Mouse (Mus musculus) natural killer cell, adult 2 months (primary cell): ENCODE measurements around the gene Efhd1.

Source experiments
- DNase-seq, 2 experiments: peaks; one replicate each; pipeline ENCODE4 v3.0.0; 2022; ENCODE audit warnings: low spot score in 2 of 2

The Efhd1 gene

GRCm38 (mm10) chr1:87270204-87270603 lies 6.0 kb downstream of the Efhd1 start:
- DNase-seq: no peak

DNA sequence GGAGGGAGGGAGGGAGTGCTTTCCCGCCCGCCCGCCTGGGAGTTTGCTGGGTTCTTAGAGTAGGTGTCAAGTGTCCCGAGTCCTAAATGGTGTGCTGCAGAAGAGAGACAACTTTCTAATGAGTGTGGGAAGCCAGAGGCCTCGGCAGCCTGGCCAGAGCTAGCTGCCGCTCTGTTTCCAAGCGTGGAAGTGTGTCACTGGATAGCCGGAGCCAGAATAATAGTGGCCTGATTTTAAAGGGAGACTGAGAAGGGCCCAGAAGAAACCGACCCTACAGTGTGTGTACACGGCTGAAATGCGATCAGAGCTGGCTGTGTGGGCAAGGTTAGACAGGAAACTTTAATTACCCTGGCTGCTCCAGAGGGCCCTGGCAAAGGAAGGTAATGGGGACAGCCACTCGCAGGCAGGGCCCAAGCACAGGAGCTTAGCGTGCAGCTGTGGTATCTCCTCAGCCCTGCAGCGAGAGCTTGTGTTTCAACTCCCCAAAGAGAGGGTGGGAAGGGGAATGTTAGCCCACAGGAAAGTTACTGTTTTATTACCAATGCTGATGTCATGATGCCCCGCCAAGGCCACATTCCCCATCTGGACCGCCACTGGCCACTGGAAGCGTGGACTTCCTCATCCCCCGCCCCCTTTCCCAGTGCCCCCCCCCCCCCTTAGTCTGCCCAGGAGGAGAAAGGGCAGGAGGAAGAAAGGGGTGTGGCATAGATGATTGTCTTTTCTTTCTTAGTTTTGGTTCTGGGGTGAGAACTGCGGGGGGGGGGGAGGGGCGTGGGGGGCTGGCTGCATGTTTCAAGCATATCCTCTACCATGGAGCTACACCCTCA lies 6.7 kb downstream of the Efhd1 start:
- no peak for DNase-seq

- DNase-seq: no peak
Observed at GRCm38 (mm10) chr1:87271596-87271995, 7.4 kb downstream of the Efhd1 start.

DNA sequence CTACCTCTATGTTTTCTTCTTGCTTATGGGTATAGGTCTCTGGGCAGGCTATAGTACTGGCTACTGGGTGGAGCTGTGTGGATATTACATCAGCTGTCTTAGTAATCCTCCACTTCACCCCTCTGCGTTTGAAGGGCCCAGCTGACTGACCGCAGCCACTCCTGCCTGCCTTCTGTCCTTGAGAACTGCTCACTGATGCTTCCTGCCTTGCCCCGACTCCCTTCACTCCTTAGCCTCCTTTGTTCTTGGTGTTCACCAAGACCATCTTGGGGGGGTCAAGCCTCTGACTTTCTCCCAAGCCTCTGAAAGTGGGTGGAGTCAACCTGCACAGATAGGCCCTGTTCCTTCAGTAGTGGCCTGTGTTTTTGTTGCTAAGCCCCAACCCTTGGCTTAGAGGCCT lies 8.3 kb downstream of the Efhd1 start:
- DNase-seq: no peak

DNA sequence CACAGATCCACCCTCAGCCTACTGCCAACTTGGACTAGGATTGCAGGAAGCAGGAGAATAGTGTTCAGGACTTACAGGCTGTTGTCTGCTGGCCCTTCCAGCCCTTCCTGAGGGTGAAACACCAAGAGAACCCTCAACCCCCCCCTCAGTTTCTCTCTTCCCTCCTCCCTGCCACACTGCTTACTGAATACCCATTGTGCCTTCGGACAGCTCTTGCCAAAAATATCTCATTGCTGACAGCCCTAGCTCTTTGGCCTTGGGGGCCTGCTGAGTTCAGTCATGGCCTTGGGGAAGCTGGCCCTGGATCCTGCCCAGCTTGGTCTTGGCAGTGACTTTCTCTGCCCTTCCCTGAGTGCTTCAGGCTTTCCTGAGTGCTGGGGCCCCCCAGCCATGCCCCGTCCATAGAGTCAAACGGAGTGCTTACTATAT lies 9.4 kb downstream of the Efhd1 start:
- no peak for DNase-seq

- DNase-seq: no peak
Observed at GRCm38 (mm10) chr1:87274134-87274533, 10.0 kb downstream of the Efhd1 start.

DNA sequence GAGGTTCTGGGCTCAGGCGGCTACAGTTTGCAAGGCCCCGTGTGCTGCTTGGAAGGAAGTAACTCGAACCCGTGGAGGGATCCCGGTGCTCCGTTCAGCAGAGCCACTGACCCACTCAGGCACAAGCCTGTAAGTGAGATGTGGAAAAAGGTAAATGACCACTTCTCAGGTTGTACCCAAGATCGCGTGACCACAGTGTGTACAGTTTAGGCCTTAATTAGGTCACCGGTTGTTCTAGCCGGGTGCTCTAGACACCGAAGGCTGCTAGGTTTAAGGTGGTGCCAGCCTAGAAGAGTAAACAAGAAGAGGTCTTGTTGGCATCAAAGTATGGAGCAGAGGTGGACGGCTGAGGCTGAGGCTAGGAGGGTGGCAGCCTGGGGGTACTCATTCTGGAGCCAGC lies 11.0 kb downstream of the Efhd1 start:
- DNase-seq: no peak

- no peak for DNase-seq
Observed at GRCm38 (mm10) chr1:87276056-87276455, 11.9 kb downstream of the Efhd1 start.

DNA sequence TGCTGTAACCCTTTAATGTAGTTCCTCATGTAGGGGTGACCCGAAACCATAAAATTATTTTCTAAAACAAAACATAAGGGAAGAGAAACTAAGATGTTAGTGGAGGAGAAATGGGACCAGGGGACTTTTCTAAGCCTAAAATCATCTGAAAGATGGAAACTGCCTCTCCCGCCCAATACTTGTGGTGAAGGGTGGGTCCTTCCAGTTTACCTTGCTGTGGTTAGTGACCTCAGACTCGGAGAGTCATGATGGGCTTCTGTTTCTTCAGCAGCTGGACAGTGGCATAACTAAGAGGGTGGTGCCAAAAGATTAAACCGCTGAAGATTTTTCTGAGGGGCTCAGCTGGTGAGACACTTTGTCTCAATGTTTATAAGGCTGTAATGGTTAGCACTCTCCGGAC lies 16.1 kb downstream of the Efhd1 start:
- DNase-seq: no peak

- DNase-seq: no peak
Observed at GRCm38 (mm10) chr1:87281599-87282412, 17.6 kb downstream of the Efhd1 start.

GRCm38 (mm10) chr1:87282413-87282788 lies 18.2 kb downstream of the Efhd1 start:
- no peak for DNase-seq

DNA sequence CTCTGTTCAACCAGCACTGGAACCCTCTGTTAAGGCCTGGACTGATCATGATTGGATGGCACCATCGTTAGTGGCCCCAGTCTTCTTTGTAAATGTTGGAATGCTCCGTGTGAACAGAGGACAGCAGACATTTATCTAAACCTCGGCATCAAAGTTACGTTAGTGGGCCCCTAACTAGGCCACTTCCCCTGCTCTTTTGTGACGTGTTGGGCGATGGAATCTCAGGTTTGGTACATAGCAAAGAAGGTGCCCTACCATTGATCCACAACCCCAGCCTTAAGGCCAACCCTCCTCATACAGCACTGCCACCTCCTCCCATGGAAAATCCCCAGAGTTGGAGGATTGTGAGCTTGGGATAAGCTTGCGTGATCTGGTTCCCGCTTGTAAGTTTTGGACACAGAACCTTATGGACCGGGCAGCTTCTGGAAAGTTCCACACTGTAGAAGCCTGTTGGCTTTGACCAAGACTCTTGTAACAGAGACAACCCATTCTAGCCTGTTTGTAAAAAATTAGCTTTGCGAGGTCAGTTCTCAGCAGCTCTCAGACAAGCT lies 19.3 kb downstream of the Efhd1 start:
- no peak for DNase-seq

GRCm38 (mm10) chr1:87287105-87287504 lies 22.9 kb downstream of the Efhd1 start:
- DNase-seq: no peak

DNA sequence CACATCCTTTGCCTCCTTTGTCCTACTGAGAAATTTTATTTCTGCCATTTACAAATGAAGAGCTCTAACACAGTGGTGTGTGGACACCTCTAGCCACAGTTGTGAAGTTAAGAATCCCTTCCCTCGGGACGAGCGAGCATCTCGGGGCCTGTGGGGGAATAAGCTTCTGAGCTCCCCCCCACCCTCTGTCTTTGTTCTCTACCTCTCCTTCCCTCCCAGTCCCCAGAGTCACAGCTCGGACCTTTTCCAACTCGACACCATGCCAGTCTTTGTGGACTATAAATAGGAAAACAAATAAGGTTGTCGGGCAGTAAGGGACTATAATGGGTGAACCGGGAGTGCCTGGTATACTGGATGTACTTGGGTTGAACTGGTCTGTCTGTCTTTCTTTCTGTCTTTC lies 27.3 kb downstream of the Efhd1 start:
- DNase-seq: no peak

DNA sequence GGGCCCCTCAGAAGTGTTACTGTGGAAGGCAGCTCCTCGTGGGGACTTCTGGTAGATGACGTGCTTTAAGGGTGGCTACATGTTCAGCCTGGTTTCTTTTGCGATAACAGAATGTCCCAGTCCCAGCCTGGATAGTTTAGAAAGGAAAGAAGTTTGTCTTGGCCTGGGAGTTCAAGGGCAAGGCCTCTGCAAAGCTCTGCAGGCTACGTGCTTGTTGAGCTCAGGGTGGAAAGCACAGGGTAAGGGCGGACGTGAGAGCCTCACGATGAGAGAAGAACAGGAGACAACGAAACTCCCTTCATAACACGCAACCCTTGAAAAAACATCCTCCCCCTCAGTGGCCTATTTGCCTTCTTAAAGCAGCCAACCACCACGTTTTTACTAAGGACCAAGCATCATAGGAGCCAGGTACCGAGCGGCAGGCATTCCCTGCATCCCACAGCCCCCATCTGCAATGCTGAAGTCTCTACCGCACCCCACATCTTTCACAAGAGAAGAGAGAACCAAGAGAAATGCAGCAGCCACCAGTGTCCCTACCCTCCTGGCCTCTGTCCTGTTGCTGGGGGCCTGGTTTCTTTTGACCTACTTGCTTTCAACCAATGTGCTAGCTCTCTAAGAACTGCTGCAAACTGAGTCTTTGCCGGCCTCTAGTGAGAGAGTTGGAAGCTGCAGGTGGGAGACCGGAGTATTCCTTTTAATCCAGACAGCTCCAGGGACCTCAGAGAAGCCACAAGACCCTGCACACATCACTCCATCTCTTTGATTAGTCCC lies 28.4 kb downstream of the Efhd1 start:
- no peak for DNase-seq

DNA sequence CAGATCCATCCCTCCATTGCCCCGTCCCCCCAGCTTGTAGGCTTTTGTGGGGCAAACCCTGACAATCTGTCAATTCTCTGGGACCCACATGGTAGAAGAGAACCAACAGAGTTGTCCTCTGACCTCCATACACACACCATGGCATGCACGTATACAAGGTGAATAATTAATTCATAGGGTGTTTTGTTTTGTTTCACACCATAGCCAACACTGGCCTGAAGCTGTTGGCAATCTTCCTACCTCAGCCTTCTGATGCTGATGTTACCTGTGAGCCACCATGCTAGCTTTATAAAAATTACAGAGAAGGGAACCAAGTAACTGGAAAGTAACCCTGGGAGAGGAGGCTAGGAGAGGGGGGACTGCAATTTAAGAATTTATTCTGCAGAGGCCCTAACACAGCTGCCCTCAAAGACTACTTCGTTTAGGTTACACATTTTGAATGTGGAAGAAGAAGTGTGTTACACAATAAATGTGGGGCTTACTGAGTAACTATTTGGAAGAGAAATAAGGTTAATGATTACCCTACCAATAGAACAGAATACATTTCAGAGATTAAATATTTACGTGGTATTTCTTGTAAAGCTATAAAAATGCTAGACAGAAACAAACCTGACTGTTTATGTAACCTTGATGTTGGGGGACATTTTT lies 30.0 kb downstream of the Efhd1 start:
- no peak for DNase-seq

DNA sequence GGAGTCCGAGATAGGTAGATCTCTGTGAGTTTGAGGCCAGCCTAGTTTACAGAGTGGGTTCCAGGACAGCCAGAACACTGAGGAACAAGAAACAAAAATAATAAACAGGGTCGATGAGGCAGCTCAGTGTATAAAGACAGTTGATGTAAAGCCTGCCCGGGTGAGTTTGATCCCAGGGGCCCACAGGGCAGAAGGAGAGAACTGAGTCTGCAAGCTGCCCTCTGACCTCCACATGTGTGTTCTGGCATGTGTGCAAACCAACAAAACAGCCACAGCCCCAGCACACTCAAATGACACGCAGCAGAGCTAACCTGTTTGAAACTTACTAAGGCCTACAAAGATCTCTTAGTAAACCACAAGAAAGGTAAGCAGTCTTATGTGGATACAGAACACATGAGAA lies 30.8 kb downstream of the Efhd1 start:
- no peak for DNase-seq

DNA sequence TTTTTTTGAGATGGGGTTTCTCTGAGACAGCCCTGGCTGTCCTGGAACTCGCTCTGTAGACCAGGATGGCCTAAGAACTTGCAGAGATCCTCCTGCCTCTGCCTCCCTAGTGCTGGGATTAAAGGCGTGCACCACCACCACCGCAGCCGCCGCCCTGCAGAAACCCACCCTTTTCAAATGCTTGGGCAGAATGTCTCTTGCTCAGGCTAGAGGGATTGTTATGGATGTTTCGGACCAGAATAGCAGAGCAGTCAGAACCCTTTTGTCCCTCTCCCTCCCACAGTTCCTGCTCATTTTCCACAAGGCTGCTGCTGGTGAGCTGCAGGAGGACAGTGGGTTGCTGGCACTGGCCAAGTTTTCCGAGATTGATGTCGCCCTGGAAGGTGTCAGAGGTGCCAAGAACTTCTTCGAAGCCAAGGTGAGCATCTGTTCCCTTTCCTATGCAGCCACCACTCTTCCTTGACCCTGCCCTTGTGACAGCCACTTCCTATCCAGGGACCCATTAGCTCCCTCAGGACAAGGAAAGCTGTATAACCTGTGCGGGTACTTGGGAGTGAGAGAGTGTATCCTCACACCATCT lies 33.3 kb downstream of the Efhd1 start:
- no peak for DNase-seq

DNA sequence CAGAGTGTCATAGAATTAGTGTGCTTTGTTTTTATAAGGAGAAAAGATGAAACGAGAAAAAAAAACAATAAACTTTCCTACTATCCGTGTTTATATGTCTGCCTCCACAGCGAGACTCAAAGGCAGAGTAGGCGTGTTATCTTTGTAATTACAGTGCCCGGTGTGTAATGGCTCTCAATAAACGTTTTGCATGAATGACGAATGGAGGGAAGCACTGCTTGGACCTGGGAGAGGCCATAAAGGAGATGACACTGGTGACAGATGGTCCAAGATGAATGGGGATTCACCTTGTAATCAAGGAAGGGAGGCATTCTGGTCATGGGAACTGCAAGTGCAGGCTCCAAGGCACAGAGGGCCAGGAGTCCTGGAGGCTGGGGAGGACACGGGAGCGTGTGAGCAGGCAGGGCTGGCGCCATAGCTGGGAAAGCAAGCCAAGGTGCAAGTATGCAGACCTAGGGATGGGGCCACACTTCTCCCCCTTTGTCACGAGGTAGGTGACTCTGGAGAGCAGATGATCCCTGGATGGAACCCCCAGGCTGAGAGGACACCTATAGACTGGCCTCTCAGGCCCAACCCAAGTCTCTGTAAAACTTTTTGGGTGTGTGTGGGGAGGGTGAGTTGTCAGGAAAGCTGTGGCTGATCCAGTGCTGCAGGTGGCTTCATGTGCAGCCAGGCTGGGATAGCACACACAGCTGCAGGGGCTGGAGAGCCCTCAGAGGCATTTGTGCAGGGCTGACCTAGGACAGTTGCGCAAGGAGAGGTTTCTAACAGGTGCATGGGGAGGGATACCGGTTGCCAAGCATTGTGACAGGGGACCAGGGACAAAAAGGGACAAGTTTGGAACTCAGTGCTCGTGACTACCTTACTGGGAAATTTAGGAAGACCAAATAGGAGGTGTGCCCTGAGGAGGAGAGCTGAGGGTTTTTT lies 36.5 kb downstream of the Efhd1 start:
- DNase-seq: no peak

DNA sequence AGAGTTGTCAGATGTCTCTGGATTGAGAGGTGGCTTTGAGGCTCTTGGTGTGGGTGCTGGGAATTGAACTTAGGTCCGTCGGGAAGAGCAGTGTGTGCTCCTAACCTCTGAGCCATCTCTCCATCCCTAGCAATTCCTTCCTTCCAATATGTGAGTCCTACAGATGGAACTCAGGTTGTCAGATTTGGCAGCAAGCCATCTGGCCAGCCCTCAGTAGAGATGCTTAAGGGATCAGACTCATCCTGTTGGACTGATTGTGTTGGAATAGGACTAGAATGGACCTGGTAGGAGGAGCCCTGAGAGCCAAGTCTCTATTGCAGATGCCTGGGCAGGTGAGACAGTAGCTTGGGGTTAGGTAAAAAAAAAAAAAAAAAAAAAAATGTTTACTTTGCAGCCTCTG lies 37.8 kb downstream of the Efhd1 start:
- no peak for DNase-seq
